Mouse (Mus musculus) retina, postnatal 7 days (tissue): Measurements from ENCODE around the gene Ebi3.

Experiments used
- DNase-seq: peaks from one replicate; pipeline ENCODE4 v3.0.0-alpha.2; 2012; ENCODE audit warnings: low read depth, low spot score

The Ebi3 gene

DNA sequence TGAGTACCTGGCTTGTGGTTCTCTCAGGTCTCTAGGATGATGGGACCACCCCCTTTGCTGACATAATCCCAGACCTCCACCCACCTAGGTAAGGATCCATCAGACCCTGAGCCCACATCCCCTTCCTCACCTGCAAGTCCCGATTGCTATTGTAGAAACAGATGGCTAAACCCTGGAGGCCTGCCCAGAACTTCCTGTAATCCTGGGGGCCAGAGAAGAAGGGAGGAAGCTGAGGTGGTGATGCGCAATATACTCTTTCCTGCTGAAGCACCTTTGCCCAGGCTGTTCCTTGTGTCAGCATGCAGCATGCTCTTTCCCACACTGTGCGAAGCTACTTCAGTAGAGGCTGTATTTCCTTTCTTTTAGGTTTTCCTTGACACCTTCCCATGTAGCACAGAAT, 50.6 kb downstream of the Ebi3 start:
- DNase-seq, result no peak

DNA sequence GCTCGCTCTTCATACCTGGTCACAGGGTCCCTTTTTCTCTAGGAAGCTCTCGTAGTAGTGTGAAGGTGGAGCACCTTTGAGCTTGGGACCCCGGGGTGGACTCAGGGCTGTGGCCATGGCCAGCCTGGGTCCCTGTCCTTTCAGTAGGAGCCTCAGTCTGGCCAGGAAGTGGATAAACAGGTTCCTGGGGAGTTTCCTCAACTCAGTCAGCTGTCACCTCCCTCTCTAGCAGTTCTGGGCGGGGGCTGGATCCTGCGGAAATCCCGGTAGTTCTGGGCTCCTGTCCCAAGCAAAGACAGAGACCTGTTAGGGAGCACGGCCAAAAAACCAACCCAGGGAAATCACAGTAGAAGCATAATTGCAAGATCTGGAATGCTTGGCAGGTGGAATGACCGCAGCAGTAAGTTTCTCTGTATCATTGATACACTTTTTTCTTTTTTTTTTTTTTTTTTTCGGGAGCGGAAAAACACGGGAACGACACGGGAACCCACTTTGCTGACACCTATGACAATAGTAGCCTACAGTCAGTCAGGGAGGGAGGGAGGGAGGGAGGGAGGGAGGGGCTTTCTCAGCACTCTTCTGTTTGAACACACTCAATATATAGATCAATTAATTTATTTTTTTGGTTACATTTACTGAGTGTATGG, 53.1 kb downstream of the Ebi3 start, which contains the start of the genes Stap2 and Mpnd:
TSS of gene Stap2 (minus strand) at position 170 of the 647 bp plus-strand sequence.
TSS of gene Mpnd (plus strand) at position 297 of the 647 bp plus-strand sequence.
- peak; percentile 30 for DNase-seq
